Mouse (Mus musculus): ENCODE results near the gene Pemt.
"Not testable (repeated sequence)": the region's sequence is repeated elsewhere in the genome, so short reads cannot be mapped to it uniquely, and the experiment has no call there.

The Pemt gene

GRCm38 (mm10) chr11:59991365-59991764 is 54.9 kb downstream of the Pemt start:
- no peak for DNase-seq

DNA sequence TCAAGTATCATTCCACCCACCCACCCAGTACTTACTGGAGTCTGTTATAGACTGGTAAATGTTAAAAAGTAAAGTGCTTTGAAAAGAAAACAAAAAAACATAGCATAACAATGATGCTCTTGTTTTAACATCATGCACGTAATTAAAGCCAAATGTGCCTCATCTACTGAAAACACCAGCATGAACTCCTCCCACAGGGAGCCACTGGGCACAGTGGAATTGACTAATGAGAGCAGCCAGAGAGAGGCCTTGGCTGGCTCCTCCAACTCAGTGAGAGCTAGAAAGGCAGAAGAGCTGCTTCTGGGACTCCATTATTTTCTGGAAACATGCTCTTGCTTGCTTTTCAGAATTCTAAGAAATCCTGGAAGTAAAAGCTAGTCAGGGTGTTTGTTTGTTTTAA is 56.9 kb downstream of the Pemt start:
- no peak for DNase-seq

DNA sequence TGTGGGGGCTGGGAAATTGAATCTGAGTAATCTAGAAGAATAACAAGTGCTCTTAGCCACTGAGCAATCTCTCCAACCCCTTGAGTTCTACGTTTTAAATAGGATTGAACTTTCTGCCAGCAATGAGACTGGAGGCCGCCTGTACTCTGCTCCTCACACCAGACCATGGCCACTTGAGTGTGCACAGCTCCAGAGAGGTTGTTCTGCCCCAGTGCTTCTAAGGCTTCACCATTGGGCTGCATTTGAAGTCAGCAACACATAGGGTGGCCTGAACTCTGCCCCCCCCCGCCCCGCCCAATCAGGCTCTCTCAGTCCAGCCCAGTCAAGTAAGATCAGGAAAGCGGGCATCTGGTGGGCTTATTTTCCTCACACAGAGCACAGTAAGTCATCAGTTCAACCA is 68.5 kb downstream of the Pemt start:
- no peak for DNase-seq

- DNase-seq = no peak
Measured at GRCm38 (mm10) chr11:59975241-59975640, 71.0 kb downstream of the Pemt start.

DNA sequence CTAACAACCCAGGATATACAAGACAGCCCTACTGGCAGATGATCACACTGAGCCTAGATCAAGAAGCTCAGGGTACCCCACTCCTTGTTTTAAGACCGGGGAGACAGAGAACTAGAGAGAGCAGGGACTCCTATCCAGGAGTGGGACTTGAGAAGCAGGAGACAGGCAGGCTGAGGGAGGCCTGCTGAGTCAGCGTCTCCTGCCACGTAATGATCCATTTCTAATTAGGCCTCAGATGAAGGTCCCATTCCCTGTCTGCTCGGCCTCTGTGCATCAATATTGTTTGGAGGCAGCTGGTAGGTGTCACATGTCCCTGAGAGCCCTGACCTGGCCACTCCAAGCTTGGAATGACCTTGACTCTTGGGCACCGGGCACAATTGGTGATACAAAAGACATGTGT is 72.9 kb downstream of the Pemt start:
- DNase-seq = no peak

DNA sequence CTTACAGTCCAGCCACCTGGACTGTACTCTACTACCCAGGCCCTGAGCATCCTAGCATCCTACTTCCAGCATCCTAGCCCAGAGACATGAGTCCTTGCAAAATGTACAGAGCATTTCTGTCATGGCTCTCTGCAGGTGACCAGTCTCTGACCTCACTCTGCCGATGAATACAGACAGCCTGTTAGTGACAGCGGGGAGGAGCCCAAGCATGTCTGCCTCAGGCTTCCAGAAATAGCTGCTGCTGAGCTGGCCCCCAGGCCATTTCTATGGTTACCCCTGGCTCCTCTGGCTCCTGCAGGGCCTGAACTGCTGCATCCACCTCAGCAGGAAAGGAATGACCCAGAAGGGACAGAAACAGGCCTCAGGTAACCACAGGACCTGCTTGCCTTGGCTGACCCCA is 74.6 kb downstream of the Pemt start:
- no peak for DNase-seq

DNA sequence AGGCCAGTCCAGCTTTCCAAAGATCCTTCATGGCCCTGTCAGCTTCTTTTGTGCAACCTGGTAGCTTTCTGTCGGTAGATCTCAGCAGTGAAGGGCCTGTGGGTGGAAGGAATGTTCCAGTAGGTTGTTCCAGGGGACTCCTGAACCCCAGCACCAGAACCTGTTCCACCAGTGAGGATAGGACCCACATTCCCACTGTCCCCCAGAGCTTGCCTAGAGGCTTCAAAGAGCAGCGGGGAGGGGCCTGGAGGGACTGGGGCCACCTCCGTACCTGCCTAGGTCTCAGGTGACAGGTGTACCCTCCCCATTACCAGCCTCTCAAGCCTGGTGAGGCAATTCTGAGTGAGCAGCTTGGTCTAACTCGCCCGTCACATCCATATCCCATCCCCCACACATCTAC is 75.5 kb downstream of the Pemt start:
- DNase-seq = no peak

DNA sequence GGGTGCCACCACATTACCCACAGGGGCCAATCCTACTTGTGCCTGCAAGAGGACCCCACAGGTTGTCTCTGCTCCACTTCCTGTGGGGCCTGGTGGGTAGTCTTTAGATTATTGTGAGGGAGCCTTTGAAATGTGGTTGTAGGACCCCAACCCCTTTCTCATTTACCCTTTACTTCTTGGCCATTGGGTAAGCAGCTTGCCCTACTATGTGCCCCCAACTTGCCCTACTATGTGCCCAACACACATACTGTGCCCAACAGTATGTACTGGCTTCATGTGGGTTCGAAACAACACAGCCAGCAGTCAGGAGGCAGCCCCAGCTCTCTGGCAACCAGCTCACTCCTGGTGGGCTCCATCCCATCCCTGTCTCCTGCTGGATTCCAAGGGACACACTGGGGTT is 78.5 kb downstream of the Pemt start:
- no peak for DNase-seq

GRCm38 (mm10) chr11:59966102-59966483 is 80.2 kb downstream of the Pemt start:
- DNase-seq = peak; percentile 81

GRCm38 (mm10) chr11:59965227-59966101 is 80.8 kb downstream of the Pemt start:
- peak; percentile 61 for DNase-seq

- DNase-seq = peak; percentile 63
Measured at GRCm38 (mm10) chr11:59964818-59965217, 81.5 kb downstream of the Pemt start, which contains the start of gene Rasd1. Gene Rasd1, minus strand, starts transcription at chr11:59964944.

- DNase-seq = no peak
Measured at GRCm38 (mm10) chr11:59964163-59964758, 82.0 kb downstream of the Pemt start.

DNA sequence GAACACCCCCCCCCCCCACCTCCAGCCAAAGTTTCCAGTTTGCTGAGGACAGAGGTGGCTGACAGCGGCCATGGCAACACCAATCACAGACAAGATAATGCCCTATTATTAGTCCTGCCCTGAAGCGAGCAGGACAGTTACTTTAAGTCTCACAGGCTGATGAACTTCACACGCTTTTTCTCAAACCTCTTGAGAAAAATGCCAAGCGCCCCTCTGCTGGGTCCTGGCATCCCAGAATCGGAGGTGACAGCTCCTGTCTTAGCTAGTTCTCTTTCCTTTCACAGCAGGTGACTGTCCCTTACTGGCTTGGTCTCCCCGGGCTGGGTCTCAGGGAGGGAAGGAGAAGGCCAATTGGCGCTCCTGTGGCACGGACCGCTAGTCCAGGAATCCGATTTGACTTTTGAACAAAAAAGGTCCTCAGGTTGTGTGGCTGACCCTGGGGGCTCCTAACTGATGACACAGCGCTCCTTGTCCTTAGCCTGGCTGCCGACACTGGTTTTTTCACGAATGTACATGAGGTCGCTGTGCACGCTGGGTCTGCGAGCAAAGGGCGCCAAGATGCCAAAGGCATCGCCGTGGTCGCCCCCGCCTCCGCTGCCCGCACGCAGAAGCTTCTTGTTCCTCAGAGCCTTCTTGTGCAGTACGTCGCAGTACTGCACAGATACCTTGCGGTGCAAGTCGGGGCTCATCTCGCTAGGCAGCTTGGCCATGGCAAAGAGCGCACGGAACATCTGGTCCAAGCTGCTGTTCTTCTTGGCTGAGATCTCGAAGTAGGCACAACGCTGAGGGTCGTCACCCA is 82.7 kb downstream of the Pemt start:
- DNase-seq = no peak

DNA sequence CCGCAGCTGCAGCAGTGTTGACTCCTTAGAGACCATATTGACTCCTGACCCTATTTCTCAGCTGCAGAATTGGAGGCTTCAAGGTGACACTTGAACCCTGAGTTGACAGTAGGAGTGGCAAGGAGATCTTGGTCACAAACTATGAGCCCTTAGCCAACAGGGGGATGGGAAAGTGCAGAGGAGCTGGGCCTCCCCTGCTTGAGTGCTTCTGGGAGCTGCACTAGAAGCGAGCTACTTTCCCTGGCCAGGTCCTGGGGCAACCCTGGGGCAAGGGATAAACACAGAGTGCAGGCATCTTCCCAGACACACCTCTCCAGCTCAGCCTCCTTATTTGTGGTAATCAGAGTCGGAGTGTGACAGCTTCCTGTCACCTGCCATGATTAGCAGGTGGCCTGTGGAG is 83.7 kb downstream of the Pemt start:
- DNase-seq = no peak

DNA sequence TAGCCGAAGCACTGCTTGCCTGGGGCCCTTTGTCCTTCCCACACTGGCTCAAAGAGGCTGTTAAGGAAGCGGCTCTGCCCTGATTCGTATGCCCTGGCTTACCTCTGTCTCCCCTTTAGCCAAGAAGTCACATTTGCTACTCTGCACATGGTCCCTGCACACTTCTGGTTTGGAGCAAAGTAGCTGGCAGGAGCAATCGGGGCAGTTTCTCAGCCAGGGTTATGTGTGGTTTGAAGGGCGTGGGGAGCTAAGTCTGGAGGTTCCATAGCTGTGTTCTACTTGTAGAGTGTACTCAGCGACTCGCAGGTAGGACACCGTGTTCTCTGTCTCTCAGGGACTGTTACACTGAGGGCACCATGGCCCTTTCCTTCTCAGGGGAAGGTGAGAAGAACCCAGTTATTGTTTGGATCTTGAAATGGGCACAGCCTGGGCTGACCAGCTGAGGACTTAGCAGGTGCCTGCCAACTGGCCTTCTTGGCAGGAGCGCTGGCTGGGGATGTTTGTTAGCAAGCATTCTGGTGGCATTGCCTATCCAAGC is 84.9 kb downstream of the Pemt start:
- no peak for DNase-seq

- peak; percentile 76 for DNase-seq
Measured at GRCm38 (mm10) chr11:59960476-59961337, 85.6 kb downstream of the Pemt start.

DNA sequence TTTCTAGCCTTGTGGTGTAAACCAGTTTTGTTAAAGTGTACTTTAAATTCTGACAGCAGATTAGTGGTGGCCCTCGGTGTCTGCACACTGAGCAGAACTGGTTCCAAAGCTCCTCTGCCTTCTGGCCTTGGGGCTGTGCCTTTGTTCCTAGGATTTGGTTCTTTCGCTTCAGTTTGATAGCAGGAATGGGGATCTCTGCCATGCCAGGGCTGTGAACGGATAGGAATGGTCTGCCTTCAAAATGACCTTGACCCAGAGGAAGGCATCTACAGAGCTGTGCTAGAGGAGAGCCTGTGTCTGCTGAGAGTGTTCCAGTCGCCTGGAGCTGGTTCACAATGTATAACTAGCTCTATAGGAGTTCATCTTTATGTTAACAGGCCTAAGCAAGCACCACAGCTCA is 86.8 kb downstream of the Pemt start:
- no peak for DNase-seq

DNA sequence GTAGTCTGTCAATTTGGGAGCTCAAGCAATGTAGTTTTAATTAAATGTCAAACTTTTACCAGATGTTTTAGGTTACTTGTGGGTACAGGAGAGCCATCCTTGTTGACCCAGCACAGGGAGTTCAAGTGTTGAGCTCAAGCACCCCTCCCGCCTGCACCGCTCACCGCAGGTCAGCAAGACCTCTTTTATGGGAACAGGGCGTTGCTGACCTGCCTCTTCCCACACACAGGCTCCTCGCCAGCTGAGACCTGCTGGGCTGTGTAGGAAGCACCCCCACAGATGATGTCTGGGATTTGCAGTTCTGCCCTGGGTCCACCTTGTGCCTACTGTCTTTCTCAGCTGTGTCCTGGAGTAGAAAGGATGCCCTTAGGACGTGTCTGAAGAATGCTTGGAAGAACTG is 89.5 kb downstream of the Pemt start:
- no peak for DNase-seq

DNA sequence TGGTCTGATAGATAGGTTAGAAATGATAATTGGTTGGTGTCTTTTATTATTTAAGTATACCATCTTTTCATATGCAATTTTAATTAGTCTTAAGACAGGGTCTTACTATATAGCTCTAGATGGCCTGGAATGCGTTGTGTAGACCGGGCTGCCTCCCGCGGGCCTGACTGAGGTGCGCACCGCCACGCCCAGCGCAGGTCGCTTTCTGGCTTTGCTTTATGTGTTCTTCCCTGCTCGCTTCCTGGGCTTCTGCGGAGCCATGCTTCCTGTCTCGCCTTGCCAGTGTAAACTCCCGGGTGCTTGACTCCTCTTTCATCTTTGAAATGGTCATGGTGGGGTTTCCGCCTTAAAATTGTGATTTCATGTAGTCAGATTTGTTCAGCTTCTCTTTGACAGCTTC is 93.4 kb downstream of the Pemt start:
- no peak for DNase-seq

- no peak for DNase-seq
Measured at GRCm38 (mm10) chr11:59948401-59948767, 97.9 kb downstream of the Pemt start.

DNA sequence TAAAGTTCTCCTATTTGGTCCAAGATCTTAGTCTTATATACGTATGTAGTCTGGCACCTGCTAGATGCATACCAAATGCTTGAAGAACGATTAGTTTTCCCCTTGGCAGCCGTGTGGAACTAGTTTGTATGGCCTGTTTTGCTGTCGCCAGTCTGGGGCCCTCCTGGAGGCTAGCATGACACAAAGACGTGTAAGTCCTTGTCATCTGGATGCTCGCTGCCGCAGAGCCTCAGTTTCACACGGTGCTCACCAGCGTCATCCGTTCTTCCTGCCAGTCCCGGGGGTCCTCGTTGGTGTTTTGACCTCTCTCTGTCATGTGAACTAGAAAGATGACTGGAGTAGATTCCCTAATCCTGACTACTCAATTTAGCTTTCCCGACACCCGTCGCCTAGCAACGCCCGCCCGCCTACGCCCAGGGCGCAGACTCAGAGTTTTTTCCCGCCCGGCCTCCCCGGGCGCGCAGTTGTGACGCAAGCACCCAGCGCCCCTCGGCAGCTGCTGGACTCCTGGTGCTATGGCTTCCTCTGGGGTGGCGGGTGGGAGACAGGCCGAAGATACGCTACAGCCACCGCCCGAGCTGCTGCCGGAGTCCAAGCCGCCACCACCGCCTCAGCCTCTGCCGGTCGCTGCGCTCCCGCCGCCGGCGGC is 98.4 kb downstream of the Pemt start, which contains the start of gene Med9:
TSS of gene Med9 (plus strand) at position 455 of the 649 bp plus-strand sequence.
- peak; percentile 94 for DNase-seq

- DNase-seq = not testable (repeated sequence)
Measured at GRCm38 (mm10) chr11:59944855-59945254, 101.4 kb downstream of the Pemt start.

Data from layer of hippocampus, adult 9-11 months (tissue).